Mouse (Mus musculus) left cerebral cortex, adult 6 months (tissue): ENCODE data around the gene Sars2. TPM values are rescaled to one million over a fixed set of nuclear protein-coding genes. Genes with fewer than 3 reads are reported as not detected.

Experiments
- long read RNA-seq, 2 experiments: library from polyadenylated mRNA; unstranded; transcript quantifications; one replicate each; pipeline ENCODE4 v2.0.0; 2019 to 2020
- polyA plus RNA-seq: library from polyadenylated mRNA; unstranded; fragments of <200 nt; fragmentation: Nextera tagmentation; gene quantifications from 2 replicates; pipeline ENCODE4 v1.2.3, GENCODE M21; 2021

The Sars2 gene
- 11.2 and 15.1 TPM in 2 replicates for polyA plus RNA-seq
- long read RNA-seq, experiment 1, transcript Sars2-201 (16 exons, 1,868 nt): major isoform, 47 of 59 reads
- long read RNA-seq, experiment 1, partial matches to known transcripts: 5 of 59 reads
- long read RNA-seq, experiment 1, other reads (novel, unspliced or antisense): 7 of 59 reads
- long read RNA-seq, experiment 2, transcript Sars2-201 (16 exons, 1,868 nt): major isoform, 9 of 15 reads
- long read RNA-seq, experiment 2, partial matches to known transcripts: 4 of 15 reads
- long read RNA-seq, experiment 2, other reads (novel, unspliced or antisense): 2 of 15 reads

GRCm38 (mm10) chr7:28741709-28742438, at the start of gene Sars2, which contains the start of gene Mrps12:
Gene Sars2, plus strand, starts transcription at chr7:28741992.
Gene Mrps12, minus strand, starts transcription at chr7:28741820.

GRCm38 (mm10) chr7:28692545-28693320, 49.1 kb upstream of the Sars2 start, which contains the start of gene Fbxo27:
Gene Fbxo27, plus strand, starts transcription at chr7:28692849.

GRCm38 (mm10) chr7:28716590-28717281, 25.1 kb upstream of the Sars2 start, which contains the start of gene Fbxo17:
Gene Fbxo17, plus strand, starts transcription at chr7:28716804.

DNA sequence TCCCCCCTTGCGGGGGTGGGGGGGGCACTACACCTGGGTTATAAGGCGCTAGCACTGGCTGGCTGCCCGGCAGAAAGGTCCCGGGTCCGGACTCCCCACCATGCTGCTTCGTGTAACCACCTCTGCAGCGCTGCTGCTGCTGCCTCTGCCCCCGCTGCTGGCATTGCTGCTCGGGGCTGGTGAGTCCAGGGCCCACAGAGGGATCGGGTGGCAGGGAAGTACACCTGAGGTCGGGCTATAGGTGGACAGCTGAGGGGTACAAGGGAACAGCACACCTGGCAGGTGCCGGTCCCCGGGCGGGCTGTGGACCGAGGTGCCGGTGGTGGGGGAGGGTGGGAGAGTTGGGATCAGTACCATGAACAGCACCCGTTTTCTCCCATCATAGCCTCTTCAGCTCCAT, 14.3 kb downstream of the Sars2 start, which contains the start of gene Ccer2:
Gene Ccer2, plus strand, starts transcription at position 96 of the 400 bp plus-strand sequence.

GRCm38 (mm10) chr7:28766173-28766879, 24.5 kb downstream of the Sars2 start, which contains the start of gene Sirt2:
Gene Sirt2, plus strand, starts transcription at chr7:28766735.

GRCm38 (mm10) chr7:28767462-28767965, 25.7 kb downstream of the Sars2 start, which contains the start of gene Nfkbib:
Gene Nfkbib, minus strand, starts transcription at chr7:28767512.

DNA sequence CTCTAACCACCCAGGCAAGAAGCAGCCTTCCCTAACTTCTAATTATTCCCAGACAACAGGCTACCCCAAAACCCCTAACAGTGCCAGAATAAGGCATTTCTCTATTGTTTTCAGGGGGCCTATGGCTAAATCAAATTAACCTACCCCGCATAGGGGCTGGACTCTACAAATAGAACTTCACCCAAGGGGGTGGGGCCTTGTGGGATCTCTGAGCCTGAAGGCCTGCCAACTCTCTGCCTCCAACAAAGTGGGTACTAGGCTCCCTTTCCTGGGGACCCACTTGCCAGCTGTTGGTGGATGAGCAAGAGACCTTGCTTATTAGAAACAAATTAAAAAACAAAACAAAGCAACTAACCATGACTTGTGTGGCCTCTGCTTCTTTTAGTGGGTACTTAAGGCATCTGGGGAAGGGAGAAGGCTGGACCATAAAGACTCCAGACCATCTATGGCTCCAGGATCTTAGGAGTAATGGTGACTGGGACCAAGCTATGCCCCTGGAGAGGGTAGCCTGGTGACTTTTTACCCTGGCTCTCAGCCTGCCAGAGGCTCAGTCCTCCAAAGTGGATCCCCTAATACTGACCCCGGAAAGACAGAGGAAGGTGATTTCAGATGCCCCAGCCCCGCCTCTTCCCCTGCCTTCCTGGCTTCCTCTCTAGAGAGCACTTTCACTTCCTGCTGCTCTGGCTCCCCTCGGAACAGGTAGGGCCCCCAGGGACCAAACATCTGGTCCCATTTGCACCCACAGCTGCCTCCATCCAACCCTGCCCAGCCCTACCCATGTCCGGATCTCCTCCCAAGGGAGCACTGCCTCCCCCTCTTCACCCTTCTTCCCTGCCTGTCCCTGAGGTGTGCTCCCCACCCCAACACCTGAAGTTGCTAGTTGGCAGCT, 46.8 kb downstream of the Sars2 start, which contains the start of gene Rinl:
Gene Rinl, plus strand, starts transcription at position 663 of the 889 bp plus-strand sequence.

Other genes starting within 250 kb of the Sars2 start
- gene Ifnl2, start 231.5 kb upstream of the Sars2 start, polyA plus RNA-seq: not detected in 2 replicates
- gene Ifnl3, start 219.2 kb upstream of the Sars2 start, polyA plus RNA-seq: not detected in 2 replicates
- gene Sycn, start 201.1 kb upstream of the Sars2 start, polyA plus RNA-seq: not detected in 2 replicates
- gene Nccrp1, start 194.7 kb upstream of the Sars2 start, polyA plus RNA-seq: 0.09 TPM in 1 of 2 replicates, not detected in the other
- gene Samd4b, start 143.8 kb upstream of the Sars2 start, polyA plus RNA-seq: 7.5 and 9.2 TPM in 2 replicates
- 5.4 and 6.1 TPM in 2 replicates for gene Pak4, start 143.8 kb upstream of the Sars2 start, polyA plus RNA-seq
- gene Acp7, start 110.7 kb upstream of the Sars2 start, polyA plus RNA-seq: 0.59 and 0.70 TPM in 2 replicates
- gene Fbxo27, start 49.1 kb upstream of the Sars2 start, polyA plus RNA-seq: 14.4 and 14.5 TPM in 2 replicates
- gene Fbxo17, start 25.2 kb upstream of the Sars2 start, polyA plus RNA-seq: 2.5 and 4.3 TPM in 2 replicates
- gene Mrps12, start 172 bp upstream of the Sars2 start, polyA plus RNA-seq: 233 and 280 TPM in 2 replicates
- gene Ccer2, start 14.2 kb downstream of the Sars2 start, polyA plus RNA-seq: 1.3 and 1.8 TPM in 2 replicates
- gene Sirt2, start 24.7 kb downstream of the Sars2 start, polyA plus RNA-seq: 147 and 180 TPM in 2 replicates
- gene Nfkbib, start 25.5 kb downstream of the Sars2 start, polyA plus RNA-seq: 68.6 and 74.6 TPM in 2 replicates
- 3.7 and 3.9 TPM in 2 replicates for gene Rinl, start 47.0 kb downstream of the Sars2 start, polyA plus RNA-seq
- gene Hnrnpl, start 66.5 kb downstream of the Sars2 start, polyA plus RNA-seq: 95.1 and 110 TPM in 2 replicates
- 125 and 135 TPM in 2 replicates for gene Ech1, start 83.2 kb downstream of the Sars2 start, polyA plus RNA-seq
- gene Lgals4, start 91.9 kb downstream of the Sars2 start, polyA plus RNA-seq: 0.47 and 0.90 TPM in 2 replicates
- gene Lgals7, start 121.9 kb downstream of the Sars2 start, polyA plus RNA-seq: 0.42 TPM in 1 of 2 replicates, not detected in the other
- gene Capn12, start 139.4 kb downstream of the Sars2 start, polyA plus RNA-seq: 0.60 and 0.75 TPM in 2 replicates
- gene Actn4, start 220.3 kb downstream of the Sars2 start, polyA plus RNA-seq: 107 and 111 TPM in 2 replicates
- 507 and 624 TPM in 2 replicates for gene Eif3k, start 239.9 kb downstream of the Sars2 start, polyA plus RNA-seq
- gene Map4k1, start 240.1 kb downstream of the Sars2 start, polyA plus RNA-seq: 0.71 and 0.85 TPM in 2 replicates